Mouse (Mus musculus) forebrain, postnatal 0 days (tissue): Measurements from ENCODE around the gene Zdhhc25. TPM values are rescaled to one million over a fixed set of nuclear protein-coding genes. Genes with fewer than 3 reads are reported as not detected.
A peak's percentile ranks its signal among the peaks of the same experiment; 100 is the strongest.

ENCODE experiments used
- ATAC-seq: fragments of 200-750 bp; cut with Nextera tagmentation; 2 replicates; pipeline ENCODE4 v1.8.0; 2017; ENCODE audit warnings: mild to moderate bottlenecking, moderate library complexity
- DNase-seq: peaks from one replicate; pipeline ENCODE4 v3.0.0-alpha.2; 2015
- H3K27ac ChIP-seq: fragments of 300-500 bp; sonication (generic); 2 replicates; pipeline ENCODE4 v1.5.1; 2014; ENCODE audit warnings: low read depth, mild to moderate bottlenecking, antibody characterized with exemption, low read length, moderate library complexity, mixed read lengths
- H3K27me3 ChIP-seq: fragments of 300-500 bp; sonication (generic); 2 replicates; pipeline ENCODE4 v1.6.1; 2014; ENCODE audit warnings: mild to moderate bottlenecking, low read length, mixed read lengths; ENCODE audit not compliant: insufficient read depth
- H3K36me3 ChIP-seq: fragments of 300-500 bp; sonication (generic); 2 replicates; pipeline ENCODE4 v1.6.1; 2014; ENCODE audit warnings: mild to moderate bottlenecking, moderate library complexity; ENCODE audit not compliant: insufficient read depth
- H3K4me1 ChIP-seq: fragments of 300-500 bp; sonication (generic); 2 replicates; pipeline ENCODE4 v1.6.1; 2014; ENCODE audit warnings: antibody characterized with exemption; ENCODE audit not compliant: insufficient read depth
- H3K4me2 ChIP-seq: fragments of 300-500 bp; sonication (generic); 2 replicates; pipeline ENCODE4 v1.6.1; 2014; ENCODE audit warnings: low read depth, mild to moderate bottlenecking, moderate library complexity
- H3K4me3 ChIP-seq: fragments of 300-500 bp; sonication (generic); 2 replicates; pipeline ENCODE4 v1.5.1; 2014; ENCODE audit warnings: low read depth, low read length, mixed read lengths
- H3K9ac ChIP-seq: fragments of 300-500 bp; sonication (generic); 2 replicates; pipeline ENCODE4 v1.6.1; 2014; ENCODE audit warnings: mild to moderate bottlenecking
- H3K9me3 ChIP-seq: fragments of 300-500 bp; sonication (generic); 2 replicates; pipeline ENCODE4 v1.6.1; 2016; ENCODE audit warnings: low read length
- CTCF ChIP-seq: sonication (generic); IDR thresholded peaks from 2 replicates; pipeline ENCODE4 v1.5.1; 2016; ENCODE audit warnings: antibody characterized with exemption, control low read depth, low read depth
- WGBS: fragments of 180-500 bp; shearing (Covaris S2); extraction: QIAGEN DNeasy Blood & Tissue Kit; methylation state at CpG from one replicate; pipeline ENCODE4 v1.1.7; 2014; 5-methylcytosine and 5-hydroxymethylcytosine counted together
- polyA plus RNA-seq: library from polyadenylated mRNA; unstranded; fragments of >200 nt; fragmentation: Nextera tagmentation; extraction: Ambion mirVana; gene quantifications from 2 replicates; pipeline ENCODE4 v1.2.1, GENCODE M21; 2015
- total RNA-seq: library from RNA; depleted of rRNA; stranded (reverse); fragments of >200 nt; gene quantifications from 2 replicates; pipeline ENCODE4 v1.2.3, GENCODE M21; 2014

Zdhhc25 gene
- total and polyA plus RNA-seq, 2 experiments from 2014 or later, result not detected

DNA sequence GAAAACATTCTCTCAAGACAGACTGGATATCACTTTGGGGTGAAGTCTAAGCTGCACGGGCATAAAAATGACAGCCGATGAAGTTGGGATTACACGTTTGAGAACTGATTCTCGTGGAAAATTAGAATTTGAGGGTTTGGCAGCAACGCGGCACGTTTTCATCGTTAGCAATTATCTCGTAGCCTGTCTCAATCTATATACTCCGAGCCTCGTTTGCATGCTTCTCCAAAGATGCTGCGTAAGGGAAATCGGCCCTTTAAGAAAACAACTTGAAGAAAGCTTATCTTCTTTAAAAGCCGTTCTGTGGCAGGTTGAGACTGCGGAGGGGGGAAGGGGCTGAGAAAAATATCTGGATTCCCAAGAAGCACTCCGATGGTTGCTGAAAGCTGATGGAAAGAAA is 17.0 kb downstream of the Zdhhc25 start:
- Histone ChIP-seq H3K4me1 (no peaks in the 10 kb centered on the region), H3K36me3 (no peaks in the 10 kb centered on the region), H3K4me2 (peak overlapping the region; percentile 8; the same call in 1 of the 2 replicates), H3K4me3 (no peak overlapping the region), H3K27me3 (no peaks in the 10 kb centered on the region), H3K9ac (no peak overlapping the region), H3K9me3 (no peaks in the 10 kb centered on the region), H3K27ac (no peak overlapping the region)
- peak; percentile 31 for DNase-seq
- 41% methylated on average over 16 of the region's 16 CpGs for WGBS
- ATAC-seq, result no peak
- no peak for TF ChIP-seq CTCF

DNA sequence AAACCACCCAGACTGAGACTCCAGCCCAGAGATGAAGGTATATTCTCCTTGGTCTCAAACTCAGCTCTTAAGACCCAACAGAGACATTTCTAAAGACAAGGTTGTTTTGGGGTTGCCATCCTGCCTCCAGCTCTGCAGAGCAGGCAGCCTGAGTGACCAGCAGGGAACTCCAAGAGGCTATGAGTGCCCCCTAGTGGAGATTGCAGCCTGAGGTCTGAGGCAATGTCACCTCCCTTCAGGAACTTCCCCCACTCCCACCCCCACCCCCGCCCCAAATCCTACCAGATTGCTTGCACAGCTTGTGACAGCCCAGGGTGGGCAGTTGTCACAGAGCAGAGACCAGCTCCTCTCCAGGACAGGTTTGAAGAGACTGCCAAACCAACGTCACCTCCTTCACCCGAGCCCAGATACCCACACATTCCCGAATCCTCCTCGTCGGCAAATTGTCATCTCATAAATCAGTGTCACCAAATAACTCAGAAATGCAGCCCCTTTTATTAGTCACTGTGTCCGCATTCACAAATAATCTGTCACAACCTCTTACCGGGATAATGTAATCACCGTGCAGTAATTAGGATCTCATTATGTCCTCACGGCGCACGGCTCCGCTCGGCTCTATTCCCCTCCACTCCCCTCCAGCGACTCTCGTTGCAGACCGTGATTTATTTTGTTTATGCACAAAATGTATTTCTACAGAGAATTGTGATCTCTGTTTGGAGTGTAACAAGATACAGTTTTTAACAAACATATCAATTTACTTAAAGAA is 18.1 kb downstream of the Zdhhc25 start:
- peak; percentile 36 for DNase-seq
- Histone ChIP-seq H3K9me3 (no peaks in the 10 kb centered on the region), H3K27me3 (no peaks in the 10 kb centered on the region), H3K4me3 (no peak overlapping the region), H3K36me3 (no peaks in the 10 kb centered on the region), H3K9ac (no peak overlapping the region), H3K4me1 (no peaks in the 10 kb centered on the region), H3K4me2 (no peak overlapping the region), H3K27ac (no peak overlapping the region)
- 28% methylated on average over 17 of the region's 17 CpGs for WGBS
- TF ChIP-seq CTCF, result peak; percentile 43
- no peak for ATAC-seq

DNA sequence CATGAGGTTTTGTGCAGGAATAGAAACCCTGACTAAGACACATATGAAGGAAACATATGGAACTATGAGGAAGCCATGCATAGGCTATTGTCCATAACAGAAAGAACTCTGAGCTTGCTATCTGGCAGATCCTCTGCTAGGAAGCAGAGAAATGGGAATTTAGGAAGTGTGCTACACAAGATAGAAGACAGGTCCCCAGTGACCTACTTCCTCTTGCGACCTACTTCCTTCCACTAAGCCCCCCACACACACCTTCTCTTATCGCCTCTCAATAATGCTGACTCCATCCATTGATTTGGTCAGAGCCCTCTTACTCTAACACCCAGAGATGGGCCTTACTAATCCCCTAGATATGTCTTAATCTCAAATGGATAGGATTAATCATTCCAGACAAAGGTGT is 19.9 kb downstream of the Zdhhc25 start:
- 93% methylated on average over 2 of the region's 2 CpGs for WGBS
- no peak for TF ChIP-seq CTCF
- no peak overlapping the region for H3K4me2 ChIP-seq

DNA sequence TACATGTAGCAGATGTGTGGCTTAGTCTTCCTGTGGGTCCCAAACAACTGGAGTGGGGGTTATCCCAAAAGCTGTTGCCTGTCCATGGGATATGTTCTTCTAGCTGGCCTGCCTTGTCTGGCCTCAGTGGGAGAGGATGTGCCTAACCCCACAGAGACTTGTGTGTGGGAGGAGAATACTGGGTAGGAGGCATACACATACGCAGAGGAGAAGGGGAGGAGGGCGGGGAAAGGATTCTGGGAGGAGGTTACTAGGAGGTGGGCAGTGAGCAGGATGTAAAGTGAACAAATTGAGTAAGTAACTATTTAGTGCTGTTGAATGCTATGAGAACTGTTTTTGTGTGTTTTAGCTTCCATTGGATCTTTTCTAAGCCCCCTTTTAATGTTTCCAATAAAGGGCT is 23.8 kb downstream of the Zdhhc25 start:
- Histone ChIP-seq H3K4me3 (no peak overlapping the region), H3K36me3 (no peaks in the 10 kb centered on the region), H3K9ac (no peak overlapping the region), H3K27me3 (no peaks in the 10 kb centered on the region), H3K9me3 (no peaks in the 10 kb centered on the region), H3K4me2 (no peak overlapping the region), H3K27ac (no peak overlapping the region), H3K4me1 (no peaks in the 10 kb centered on the region)
- 85% methylated on average over 2 of the region's 2 CpGs for WGBS
- ATAC-seq (no peak), DNase-seq (no peak)
- no peak for TF ChIP-seq CTCF

More for the DNA sequence above, 19.9 kb downstream of the Zdhhc25 start:
- Histone ChIP-seq H3K36me3 (no peaks in the 10 kb centered on the region), H3K27me3 (no peaks in the 10 kb centered on the region), H3K27ac (no peak overlapping the region), H3K4me1 (no peaks in the 10 kb centered on the region), H3K9ac (no peak overlapping the region), H3K4me3 (no peak overlapping the region), H3K9me3 (no peaks in the 10 kb centered on the region)
- ATAC-seq (no peak), DNase-seq (no peak)

- H3K4me2 ChIP-seq, result no peak overlapping the region
- ATAC-seq (no peak), DNase-seq (no peak)
- no peaks in the 10 kb centered on the region for H3K36me3 ChIP-seq
- TF ChIP-seq CTCF, result no peak
- 57% methylated on average over 6 of the region's 6 CpGs for WGBS
- no peaks in the 10 kb centered on the region for H3K4me1 ChIP-seq
- no peaks in the 10 kb centered on the region for H3K27me3 ChIP-seq
- no peak overlapping the region for H3K27ac ChIP-seq
- no peaks in the 10 kb centered on the region for H3K9me3 ChIP-seq
- no peak overlapping the region for H3K9ac ChIP-seq
- H3K4me3 ChIP-seq, result no peak overlapping the region
Observed at GRCm38 (mm10) chr15:88624874-88625277, 24.8 kb downstream of the Zdhhc25 start.

DNA sequence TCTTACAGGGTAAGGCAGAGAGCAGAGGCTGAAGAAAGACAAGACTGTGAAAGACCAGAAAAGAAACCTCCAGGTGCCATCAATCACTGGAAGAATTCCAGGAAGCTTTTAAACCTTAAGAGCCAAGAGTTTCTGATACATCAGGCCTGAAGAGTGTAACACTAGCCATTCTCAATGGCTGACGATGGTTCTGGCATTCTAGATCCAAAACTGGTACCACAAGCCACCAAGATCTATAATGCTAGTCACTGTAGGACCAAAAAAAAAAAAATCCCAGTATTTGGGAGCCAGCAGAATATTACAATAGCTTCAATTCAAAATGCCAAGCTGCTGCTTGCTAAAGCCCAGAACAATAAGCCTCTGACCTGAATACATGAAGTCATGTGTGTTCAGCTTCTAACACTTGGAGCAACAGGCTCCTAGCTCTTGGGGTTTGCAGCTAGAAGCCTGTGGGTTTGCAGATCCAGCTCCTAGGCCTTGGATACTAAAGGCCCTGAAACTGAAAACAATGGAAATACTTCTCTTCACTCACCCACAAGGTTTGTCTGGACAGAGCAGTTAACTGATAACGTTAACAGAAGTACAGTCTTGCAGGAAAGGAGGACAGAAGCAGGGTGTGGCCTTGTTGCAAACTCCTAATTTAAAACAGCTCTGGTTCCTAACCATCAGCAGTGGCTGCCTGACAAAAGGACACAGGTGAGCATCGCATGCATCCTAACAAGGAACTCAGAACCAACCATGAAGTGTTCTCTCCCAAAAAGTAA is 25.4 kb downstream of the Zdhhc25 start:
- no peak overlapping the region for H3K4me3 ChIP-seq
- no peak for DNase-seq
- H3K9ac ChIP-seq, result no peak overlapping the region
- H3K27ac ChIP-seq, result no peak overlapping the region
- H3K4me2 ChIP-seq, result no peak overlapping the region
- H3K4me1 ChIP-seq, result no peaks in the 10 kb centered on the region
- H3K9me3 ChIP-seq, result no peaks in the 10 kb centered on the region
- WGBS, result 83% methylated on average over 3 of the region's 3 CpGs
- no peaks in the 10 kb centered on the region for H3K36me3 ChIP-seq
- no peaks in the 10 kb centered on the region for H3K27me3 ChIP-seq
- no peak for TF ChIP-seq CTCF
- ATAC-seq, result no peak

- Histone ChIP-seq H3K9me3 (no peaks in the 10 kb centered on the region), H3K9ac (no peak overlapping the region), H3K4me1 (no peaks in the 10 kb centered on the region), H3K27ac (no peak overlapping the region), H3K27me3 (no peaks in the 10 kb centered on the region), H3K4me2 (no peak overlapping the region), H3K4me3 (no peak overlapping the region), H3K36me3 (no peaks in the 10 kb centered on the region)
- WGBS, result 87% methylated on average over 5 of the region's 5 CpGs
- DNase-seq (no peak), ATAC-seq (no peak)
- TF ChIP-seq CTCF, result no peak
Observed at GRCm38 (mm10) chr15:88626886-88627488, 26.9 kb downstream of the Zdhhc25 start.
